Mouse (Mus musculus) small intestine, adult 2 months (tissue): ENCODE data around the gene Yipf6. TPM values are rescaled to one million over a fixed set of nuclear protein-coding genes. Genes with fewer than 3 reads are reported as not detected.
A peak's percentile ranks its signal among the peaks of the same experiment; 100 is the strongest.
"Not testable (repeated sequence)": the region's sequence is repeated elsewhere in the genome, so short reads cannot be mapped to it uniquely, and the experiment has no call there.

Experiments
- H3K27ac ChIP-seq: fragments of 200-500 bp; 2 replicates; pipeline ENCODE4 v1.5.1; 2012; ENCODE audit warnings: low read depth, low read length, control low read depth, inconsistent platforms; ENCODE audit not compliant: insufficient read depth
- H3K27me3 ChIP-seq: fragments of 200-500 bp; 2 replicates; pipeline ENCODE4 v1.6.1; 2012; ENCODE audit warnings: mild to moderate bottlenecking, moderate library complexity, low read length, inconsistent platforms; ENCODE audit not compliant: control insufficient read depth, insufficient read depth
- H3K36me3 ChIP-seq: fragments of 200-500 bp; 2 replicates; pipeline ENCODE4 v1.6.1; 2012; ENCODE audit warnings: mild to moderate bottlenecking, low read length, control low read depth, inconsistent platforms; ENCODE audit not compliant: control insufficient read depth, insufficient read depth
- H3K4me1 ChIP-seq: fragments of 200-500 bp; 2 replicates; pipeline ENCODE4 v1.6.1; 2012; ENCODE audit warnings: low read length, inconsistent platforms, mixed read lengths; ENCODE audit not compliant: control insufficient read depth, insufficient read depth, insufficient read length
- H3K4me3 ChIP-seq: fragments of 200-500 bp; 2 replicates; pipeline ENCODE4 v1.5.1; 2012; ENCODE audit warnings: low read depth, mild to moderate bottlenecking, control low read depth, inconsistent platforms, low read length, moderate library complexity
- CTCF ChIP-seq: fragments of 200-500 bp; IDR thresholded peaks from 2 replicates; pipeline ENCODE4 v1.5.1; 2012; ENCODE audit warnings: low read depth, mild to moderate bottlenecking, control low read depth, inconsistent platforms, low read length, moderate library complexity, mixed read lengths; ENCODE audit not compliant: insufficient replicate concordance, insufficient read length; ENCODE audit errors: extremely low read depth
- POLR2A ChIP-seq: fragments of 200-500 bp; IDR thresholded peaks from 2 replicates; pipeline ENCODE4 v1.6.1; 2012; ENCODE audit warnings: low read depth, mild to moderate bottlenecking, control low read depth, inconsistent platforms, low read length, moderate library complexity
- WGBS: fragments of 180-500 bp; shearing (Covaris S2); methylation state at CpG from one replicate; pipeline ENCODE4 v1.1.7; 2018; 5-methylcytosine and 5-hydroxymethylcytosine counted together
- polyA plus RNA-seq: library from polyadenylated mRNA; depleted of rRNA; stranded (reverse); fragments of >200 nt; gene quantifications from 2 replicates; pipeline ENCODE4 v1.2.3, GENCODE M21; 2012; rRNA removed

Yipf6 gene
- polyA plus RNA-seq, 1 experiment = 8.0 TPM

DNA sequence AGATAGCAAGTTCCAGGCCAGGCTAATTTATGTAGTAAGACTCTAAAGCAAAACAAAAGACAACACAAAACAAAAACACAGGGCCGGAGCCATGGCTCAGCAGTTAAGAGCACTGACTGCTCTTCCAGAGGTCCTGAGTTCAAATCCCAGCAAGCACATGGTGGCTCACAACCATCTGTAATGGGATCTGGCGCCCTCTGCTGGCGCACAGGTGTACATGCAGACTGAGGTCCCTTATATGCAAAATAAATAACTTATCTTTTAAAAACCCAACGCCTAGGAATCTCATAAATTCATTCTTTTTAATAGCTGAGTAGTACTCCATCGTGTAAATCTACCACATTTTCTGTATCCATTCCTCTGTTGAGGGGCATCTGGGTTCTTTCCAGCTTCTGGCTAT lies 50.5 kb downstream of the Yipf6 start:
- 54% methylated on average over 5 of the region's 5 CpGs for WGBS
- H3K27ac ChIP-seq, H3K36me3 ChIP-seq, H3K4me1 ChIP-seq, H3K27me3 ChIP-seq, H3K4me3 ChIP-seq: not testable (repeated sequence)
- TF ChIP-seq CTCF = peak; percentile 43; the same call in 1 of the 2 replicates

DNA sequence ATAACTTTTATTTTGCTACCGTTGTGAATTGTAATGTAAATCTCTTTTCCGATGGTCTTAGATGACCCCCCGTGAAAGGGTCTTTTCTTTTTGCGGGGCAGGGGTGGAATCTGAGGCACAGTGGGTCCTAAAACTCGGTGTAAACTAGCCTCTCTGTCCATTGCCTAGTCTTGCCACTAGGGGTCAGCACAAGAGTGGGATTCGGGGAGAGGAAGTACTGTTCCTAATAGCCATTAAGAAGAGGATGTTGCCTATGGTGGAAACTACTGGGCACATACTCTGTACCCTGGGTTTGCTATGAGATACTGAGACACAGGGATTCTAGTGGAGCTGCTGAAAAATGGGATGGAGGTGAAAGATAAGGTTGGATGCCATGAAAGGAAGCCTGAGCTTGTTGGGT lies 53.5 kb downstream of the Yipf6 start:
- H3K27me3 ChIP-seq = no peaks in the 10 kb centered on the region
- 34% methylated on average over 6 of the region's 6 CpGs for WGBS
- H3K36me3 ChIP-seq = no peaks in the 10 kb centered on the region
- TF ChIP-seq POLR2A (no peak), CTCF (peak; percentile 46; the same call in 1 of the 2 replicates)
- H3K4me3 ChIP-seq = no peak overlapping the region
- no peak overlapping the region for H3K27ac ChIP-seq
- no peaks in the 10 kb centered on the region for H3K4me1 ChIP-seq

Other genes starting within 250 kb of the Yipf6 start
- gene Ophn1, start 45.3 kb upstream of the Yipf6 start, polyA plus RNA-seq = 2.1 and 5.0 TPM in 2 replicates
- gene Stard8, start 66.9 kb downstream of the Yipf6 start, polyA plus RNA-seq = 2.5 and 3.7 TPM in 2 replicates
- 26.2 and 86.8 TPM in 2 replicates for gene Efnb1, start 199.8 kb downstream of the Yipf6 start, polyA plus RNA-seq